14 mouse cellular contexts compared by ENCODE assay signal in genomic region chr13:25122740-25123335, GRCm38 (mm10).
DNase-seq lines count a peak whose midpoint lies in the region; ATAC-seq and TF ChIP-seq lines count a peak whose summit lies in the region.
"Had no signal": no experiment of that assay in that cellular context is flagged by ENCODE, and none has a peak within 500 bp of the region (broad histone marks: within the 10 kb centered on the region; RNA-seq: fewer than 3 reads in every experiment).

No protein-coding gene starts in this region.

- no peaks in the 10 kb centered on the region for H3K36me3 ChIP-seq in forebrain, embryonic 14.5 days (ENCODE audit: control insufficient read depth, insufficient read depth, low read length)
- no peaks in the 10 kb centered on the region for H3K36me3 ChIP-seq in forebrain, embryonic 12.5 days (replicated peaks)
- no peaks in the 10 kb centered on the region for H3K36me3 ChIP-seq in hindbrain, postnatal 0 days (ENCODE audit: insufficient read depth, low read length)
- H3K36me3 ChIP-seq: embryonic facial prominence, embryonic 13.5 days; neural tube, embryonic 12.5 days had no signal

- no peak overlapping the region for H3K4me2 ChIP-seq in forebrain, embryonic 14.5 days (ENCODE audit: low read length)
- no peak overlapping the region for H3K4me2 ChIP-seq in forebrain, embryonic 12.5 days
- no peak overlapping the region for H3K4me2 ChIP-seq in hindbrain, postnatal 0 days (ENCODE audit: low read depth, low read length)
- H3K4me2 ChIP-seq: embryonic facial prominence, embryonic 13.5 days; neural tube, embryonic 12.5 days had no signal

- no peak overlapping the region for H3K27ac ChIP-seq in forebrain, embryonic 14.5 days (ENCODE audit: low read depth, low read length)
- no peak overlapping the region for H3K27ac ChIP-seq in forebrain, embryonic 12.5 days
- H3K27ac ChIP-seq in hindbrain, postnatal 0 days, result no peak overlapping the region
- no peak overlapping the region for H3K27ac ChIP-seq in cerebellum, adult 2 months (ENCODE audit: insufficient read depth, low read length)
- H3K27ac ChIP-seq: embryonic facial prominence, embryonic 13.5 days; neural tube, embryonic 12.5 days had no signal

- intact Hi-C loops in left cerebral cortex, postnatal 25 days (cut with DNase I), result loop anchor here (5.0 to 10.0 kb wide), 2 partner anchors 439 to 782 kb away; no protein-coding TSS in a partner anchor
- intact Hi-C loops in left cerebral cortex, postnatal 10 days (cut with DNase I), result no loop called here

- POLR2A ChIA-PET in Patski (lab: Charles Lee), result no interaction called here

- ATAC-seq in forebrain, embryonic 14.5 days, result peak; percentile 42; the same call in 1 of the 2 replicates
- ATAC-seq in forebrain, embryonic 12.5 days (ENCODE audit: low FRiP score), result no peak
- no peak for ATAC-seq in Patski
- 0 out of 2 replicates have a peak, but pooled peaks have one; percentile 35 for ATAC-seq in hindbrain, postnatal 0 days

- H3K9me3 ChIP-seq in forebrain, embryonic 14.5 days (replicated peaks; ENCODE audit: control insufficient read depth, low read length), result no peaks in the 10 kb centered on the region
- no peaks in the 10 kb centered on the region for H3K9me3 ChIP-seq in forebrain, embryonic 12.5 days
- H3K9me3 ChIP-seq in hindbrain, postnatal 0 days (ENCODE audit: low read length), result no peaks in the 10 kb centered on the region
- H3K9me3 ChIP-seq: embryonic facial prominence, embryonic 13.5 days; neural tube, embryonic 12.5 days had no signal

- DNase-seq in forebrain, embryonic 14.5 days (ENCODE audit: low spot score), result peak; percentile 65
- DNase-seq in left cerebral cortex, postnatal 25 days (ENCODE audit: low spot score in 2 of 2), result peak; percentile 11 to 35
- DNase-seq in left cerebral cortex, postnatal 10 days (ENCODE audit: extremely low spot score in 1 of 2, low spot score in 2 of 2), result no peak
- DNase-seq in Patski (ENCODE audit: low read depth, low spot score), result no peak
- DNase-seq in hindbrain, postnatal 0 days (ENCODE audit: low spot score), result peak; percentile 66
- DNase-seq in heart, adult 18-20 months, result no peak
- no peak for DNase-seq in cerebellum, adult 2 months
- DNase-seq: kidney, adult 11 months; layer of hippocampus, postnatal 36 days; liver; lung, postnatal 4 days had no signal

- WGBS in forebrain, embryonic 14.5 days, result 72% methylated on average over 8 of the region's 8 CpGs
- 69% methylated on average over 8 of the region's 8 CpGs for WGBS in forebrain, embryonic 12.5 days
- 52% methylated on average over 8 of the region's 8 CpGs for WGBS in hindbrain, postnatal 0 days
- WGBS in cerebellum, adult 2 months, result 71% methylated on average over 8 of the region's 8 CpGs

- H3K27me3 ChIP-seq in forebrain, embryonic 14.5 days (replicated peaks; ENCODE audit: control insufficient read depth, insufficient read depth, low read length), result no peaks in the 10 kb centered on the region
- no peaks in the 10 kb centered on the region for H3K27me3 ChIP-seq in forebrain, embryonic 12.5 days
- no peaks in the 10 kb centered on the region for H3K27me3 ChIP-seq in Patski
- no peaks in the 10 kb centered on the region for H3K27me3 ChIP-seq in hindbrain, postnatal 0 days (ENCODE audit: insufficient read depth, low read length)
- H3K27me3 ChIP-seq in cerebellum, adult 2 months (ENCODE audit: control insufficient read depth, insufficient read depth, low read length), result no peaks in the 10 kb centered on the region
- H3K27me3 ChIP-seq: embryonic facial prominence, embryonic 13.5 days; neural tube, embryonic 12.5 days had no signal

- H3K9ac ChIP-seq in forebrain, embryonic 14.5 days (ENCODE audit: low read length), result no peak overlapping the region
- no peak overlapping the region for H3K9ac ChIP-seq in forebrain, embryonic 12.5 days
- H3K9ac ChIP-seq in hindbrain, postnatal 0 days (replicated peaks; ENCODE audit: low read length), result no peak overlapping the region
- H3K9ac ChIP-seq: embryonic facial prominence, embryonic 13.5 days; neural tube, embryonic 12.5 days had no signal

- no peak for TF ChIP-seq POLR2A in cerebellum, adult 2 months (IDR thresholded peaks at IDR 0.05; ENCODE audit: borderline replicate concordance, insufficient read depth, low read length)

- no peak overlapping the region for H3K4me3 ChIP-seq in forebrain, embryonic 14.5 days (ENCODE audit: low read depth, low read length)
- H3K4me3 ChIP-seq in forebrain, embryonic 12.5 days (replicated peaks), result no peak overlapping the region
- H3K4me3 ChIP-seq in hindbrain, postnatal 0 days (ENCODE audit: low read length), result no peak overlapping the region
- no peak overlapping the region for H3K4me3 ChIP-seq in cerebellum, adult 2 months (replicated peaks; ENCODE audit: insufficient read depth, low read depth, low read length)
- H3K4me3 ChIP-seq: embryonic facial prominence, embryonic 13.5 days; neural tube, embryonic 12.5 days had no signal

- no peaks in the 10 kb centered on the region for H3K4me1 ChIP-seq in forebrain, embryonic 14.5 days (ENCODE audit: control insufficient read depth, insufficient read depth, low read length)
- H3K4me1 ChIP-seq in forebrain, embryonic 12.5 days, result no peaks in the 10 kb centered on the region
- H3K4me1 ChIP-seq in hindbrain, postnatal 0 days (ENCODE audit: insufficient read depth, low read length), result no peaks in the 10 kb centered on the region
- no peaks in the 10 kb centered on the region for H3K4me1 ChIP-seq in cerebellum, adult 2 months (ENCODE audit: control insufficient read depth, insufficient read depth, low read length)
- H3K4me1 ChIP-seq: embryonic facial prominence, embryonic 13.5 days; neural tube, embryonic 12.5 days had no signal

- in situ Hi-C loops in Patski (cut with MboI; ENCODE audit: low pct_unique_long_range_greater_than_20kb), result no loop called here

- peak; percentile 28 for TF ChIP-seq CTCF in Patski (IDR thresholded peaks at IDR 0.05)
- peak; percentile 71 for TF ChIP-seq CTCF in hindbrain, postnatal 0 days (IDR thresholded peaks at IDR 0.05; ENCODE audit: low read depth)
- no peak for TF ChIP-seq CTCF in cerebellum, adult 2 months (IDR thresholded peaks at IDR 0.05; ENCODE audit: borderline replicate concordance, insufficient read depth, low read depth, low read length)

- CTCF ChIA-PET in Patski (lab: Charles Lee), result interaction anchor here (1.0 to 1.8 kb wide), 3 partner anchors 9 to 106 kb away, joined by 3 to 5 read pairs (median 3); no protein-coding TSS in a partner anchor

Comparison
In these comparisons a context has a peak if more than half of its experiments do, and no peak if none do; other contexts are left out.
1. ATAC-seq: peak in forebrain, embryonic 14.5 days (single experiment) and hindbrain, postnatal 0 days (single experiment); none in forebrain, embryonic 12.5 days (single experiment) and Patski (single experiment).
2. DNase-seq: peak in forebrain, embryonic 14.5 days (single experiment), left cerebral cortex, postnatal 25 days (2 of 2) and hindbrain, postnatal 0 days (single experiment); none in left cerebral cortex, postnatal 10 days (0 of 2), Patski (single experiment), heart, adult 18-20 months (0 of 2) and cerebellum, adult 2 months (0 of 2).